Mouse (Mus musculus) MEL-GATA-1-ER (cell line): ENCODE data around the gene Tmem248.
A peak's percentile ranks its signal among the peaks of the same experiment; 100 is the strongest.

Experiments
- DNase-seq: peaks from one replicate; pipeline ENCODE4 v3.0.0-alpha.2; 2012; ENCODE audit warnings: low read depth; ENCODE audit errors: extremely low read depth

Tmem248 gene

DNA sequence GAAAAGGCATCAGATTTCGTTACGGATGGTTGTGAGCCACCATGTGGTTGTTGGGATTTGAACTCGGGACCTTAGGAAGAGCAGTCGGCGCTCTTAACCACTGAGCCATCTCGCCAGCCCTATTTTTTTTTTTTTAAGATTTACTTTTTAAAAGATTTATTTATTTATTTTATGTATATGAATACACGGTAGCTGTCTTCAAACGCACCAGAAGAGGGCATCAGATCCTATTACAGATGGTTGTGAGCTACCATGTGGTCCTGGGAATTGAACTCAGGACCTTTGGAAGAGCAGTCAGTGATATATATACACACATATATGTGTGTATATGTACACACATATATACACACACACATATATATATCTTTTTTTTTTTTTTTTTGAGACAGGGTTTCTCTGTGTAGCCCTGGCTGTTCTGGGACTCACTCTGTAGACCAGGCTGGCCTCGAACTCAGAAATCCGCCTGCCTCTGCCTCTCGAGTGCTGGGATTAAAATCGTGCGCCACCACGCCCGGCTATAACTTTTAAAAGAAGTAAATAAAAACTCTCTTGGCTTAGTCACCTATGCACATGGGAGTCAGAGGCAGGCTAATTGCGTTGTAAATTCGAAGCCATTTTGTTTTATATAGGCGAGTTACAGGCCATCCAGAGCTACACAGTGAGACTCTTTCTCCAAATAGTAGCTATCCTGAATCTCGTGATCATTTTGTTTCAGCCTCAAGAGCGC is 39.1 kb downstream of the Tmem248 start:
- DNase-seq: peak; percentile 31

DNA sequence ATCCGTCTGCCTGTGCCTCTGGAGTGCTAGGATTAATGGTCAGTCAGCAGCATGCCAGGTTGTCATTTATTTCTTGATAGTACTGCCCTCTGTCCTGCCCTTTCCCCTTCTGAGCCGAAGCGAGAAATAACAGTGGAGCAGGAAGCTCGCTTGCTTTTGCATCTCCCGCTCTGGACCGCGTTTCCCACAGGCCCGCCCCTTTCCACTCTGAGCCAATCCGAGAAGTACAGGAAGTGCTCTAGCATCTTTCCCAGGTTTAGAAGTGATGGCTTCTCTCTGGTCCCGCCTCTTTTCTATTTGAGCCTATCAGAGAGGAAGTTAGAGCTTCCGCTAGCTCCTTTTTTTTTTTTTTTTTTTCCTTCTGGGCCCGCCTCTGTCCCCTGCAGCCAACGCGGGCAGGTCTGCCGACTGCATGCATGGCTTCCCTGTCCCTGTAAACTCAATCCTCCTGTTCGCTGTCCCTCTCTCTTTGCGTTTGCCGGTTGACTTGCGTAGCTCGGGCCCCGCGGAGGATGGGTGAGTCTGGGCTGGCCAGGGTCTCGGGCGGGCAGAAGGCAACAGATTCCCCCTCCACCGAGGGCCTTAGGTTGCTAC is 39.9 kb downstream of the Tmem248 start:
- peak; percentile 98 for DNase-seq

DNA sequence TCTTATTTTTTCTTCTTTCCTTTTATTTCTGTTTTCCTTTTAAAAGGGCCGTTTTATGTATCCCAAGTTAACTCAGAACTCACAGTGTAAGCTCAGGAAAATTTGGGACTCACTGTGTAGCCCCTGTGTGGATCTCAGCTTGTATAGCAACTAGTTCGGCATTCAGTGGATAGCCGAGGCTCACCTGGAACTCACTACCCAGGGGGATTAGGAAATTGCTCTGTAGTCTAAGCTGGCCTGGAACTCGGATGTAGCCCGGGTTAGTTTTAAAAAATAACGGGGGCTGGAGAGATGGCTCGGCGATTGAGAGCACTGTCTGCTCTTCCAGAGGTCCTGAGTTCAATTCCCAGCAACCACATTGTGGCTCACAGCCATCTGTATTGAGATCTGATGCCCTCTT is 40.4 kb downstream of the Tmem248 start:
- peak; percentile 26 for DNase-seq

DNA sequence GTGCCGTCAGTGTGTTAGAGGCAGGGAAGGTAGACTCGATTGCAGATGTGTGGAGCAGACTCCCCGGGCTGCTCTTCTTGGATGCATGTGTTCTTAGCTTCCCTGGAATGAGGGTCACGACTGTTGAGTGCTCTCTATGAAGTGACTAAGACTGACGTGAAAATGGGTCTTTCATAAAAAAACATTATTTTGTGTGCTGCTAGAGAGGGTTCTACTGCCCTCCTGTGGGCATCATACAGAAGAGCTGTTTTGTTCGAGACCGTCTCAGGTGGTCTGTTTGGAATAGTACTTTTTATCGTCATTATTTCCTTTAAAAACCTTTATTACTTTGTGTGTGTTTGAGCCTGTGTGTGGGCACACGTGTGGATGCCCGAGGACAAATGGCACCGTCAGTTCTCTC is 46.6 kb downstream of the Tmem248 start:
- DNase-seq: no peak

DNA sequence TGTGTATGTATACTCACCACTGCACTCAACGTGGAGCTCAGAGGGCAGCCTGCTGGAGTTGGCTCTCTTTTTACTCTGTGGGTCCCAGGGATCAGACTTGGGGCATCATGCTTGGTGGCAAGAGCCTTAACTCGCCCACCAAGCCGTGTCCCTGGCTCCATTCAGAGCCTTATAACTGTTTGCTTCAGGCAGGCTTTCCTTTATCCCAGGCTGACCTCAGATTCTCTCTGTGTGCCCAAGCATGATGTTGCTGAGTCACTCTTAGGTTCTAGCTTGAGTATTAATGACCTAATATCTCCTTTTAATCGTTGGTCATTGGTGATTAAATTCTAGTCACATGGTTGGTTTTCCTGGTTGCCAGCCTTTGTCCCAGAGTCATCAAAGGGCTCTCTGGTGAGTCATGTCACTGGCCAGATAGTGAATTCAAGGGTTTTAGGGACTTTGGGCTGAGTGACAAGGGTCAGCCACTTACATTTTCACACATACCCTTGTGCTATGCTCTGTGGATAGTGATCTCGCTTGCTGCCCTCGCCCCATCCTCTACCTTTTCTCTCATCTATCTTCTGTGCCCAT is 47.6 kb downstream of the Tmem248 start:
- DNase-seq: no peak

DNA sequence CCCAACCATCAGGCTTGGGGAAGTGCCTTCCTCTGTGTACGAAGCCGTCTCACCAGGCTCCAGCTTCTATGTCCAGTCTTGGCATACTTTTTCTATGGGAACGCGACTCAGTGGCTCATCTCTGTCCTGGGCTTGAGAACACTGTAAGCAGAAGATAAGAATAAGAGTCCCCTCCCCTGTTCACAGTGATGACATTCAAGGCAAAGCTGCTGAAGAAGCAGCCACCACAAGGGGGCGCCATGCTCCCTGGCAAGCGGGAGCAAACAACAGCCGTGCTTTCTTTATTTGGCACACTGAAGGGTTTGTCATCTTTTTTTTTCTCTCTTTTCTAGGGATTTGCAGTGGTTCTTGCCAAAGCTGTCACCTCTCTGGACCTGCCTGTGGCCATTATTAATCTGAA is 49.8 kb downstream of the Tmem248 start:
- peak; percentile 80 for DNase-seq

DNA sequence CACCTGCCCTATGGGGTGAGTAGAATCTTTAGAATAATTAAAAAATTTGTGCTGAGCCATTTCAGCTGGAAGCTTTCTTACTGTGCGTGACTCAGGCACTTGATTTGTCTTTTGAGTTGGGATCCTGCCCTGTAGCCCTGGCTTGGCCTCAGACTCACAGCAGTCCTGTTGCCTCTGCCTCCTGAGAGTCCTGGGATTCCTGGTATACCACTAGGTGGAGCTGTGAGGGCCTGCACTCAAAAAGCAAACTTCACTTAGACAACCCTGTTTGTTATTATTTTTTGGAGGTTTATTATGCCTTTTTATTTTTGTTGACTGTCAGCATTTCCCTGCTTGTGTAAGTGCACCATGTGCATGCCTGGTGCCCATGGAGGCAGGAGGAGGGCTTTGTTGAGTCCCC is 50.4 kb downstream of the Tmem248 start:
- DNase-seq: no peak

DNA sequence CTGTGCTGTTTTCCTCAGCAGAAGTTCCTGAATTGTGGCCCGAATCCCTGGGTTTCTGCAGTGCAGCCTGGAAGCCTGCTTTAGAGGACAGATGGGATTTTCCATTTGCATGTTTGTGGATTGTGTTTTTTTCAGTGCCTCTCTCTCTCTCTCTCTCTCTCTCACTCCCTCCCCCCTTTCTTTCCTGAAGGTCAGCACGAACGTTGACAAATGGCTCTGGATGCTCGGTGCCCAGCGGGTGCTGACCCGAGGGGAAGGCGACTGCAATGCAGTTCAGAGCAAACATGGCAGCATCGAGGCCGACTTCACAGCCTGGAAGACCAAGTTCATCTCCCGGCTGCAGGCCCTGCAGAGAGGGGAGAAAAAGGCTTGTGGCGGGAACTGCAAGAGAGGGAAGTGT is 52.1 kb downstream of the Tmem248 start:
- no peak for DNase-seq

DNA sequence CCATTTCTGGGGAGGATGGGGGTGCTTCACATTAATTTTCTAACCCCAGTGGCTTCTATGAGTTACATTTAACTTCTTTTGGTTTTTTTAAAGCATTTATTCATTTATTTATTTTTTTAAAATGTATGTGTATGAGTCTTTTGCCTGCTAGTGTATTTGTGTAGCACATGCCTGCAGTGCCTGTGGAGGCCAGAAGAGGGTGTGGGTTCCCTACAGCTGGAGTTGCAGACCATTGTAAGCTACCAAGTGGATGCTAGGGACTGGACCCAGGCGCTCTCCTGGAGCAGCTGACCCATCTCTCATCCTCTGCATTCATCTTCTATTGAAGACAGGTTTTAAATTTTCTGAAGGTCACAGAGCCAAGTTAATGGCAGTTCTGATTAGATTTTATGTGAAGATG is 55.5 kb downstream of the Tmem248 start:
- DNase-seq: no peak

DNA sequence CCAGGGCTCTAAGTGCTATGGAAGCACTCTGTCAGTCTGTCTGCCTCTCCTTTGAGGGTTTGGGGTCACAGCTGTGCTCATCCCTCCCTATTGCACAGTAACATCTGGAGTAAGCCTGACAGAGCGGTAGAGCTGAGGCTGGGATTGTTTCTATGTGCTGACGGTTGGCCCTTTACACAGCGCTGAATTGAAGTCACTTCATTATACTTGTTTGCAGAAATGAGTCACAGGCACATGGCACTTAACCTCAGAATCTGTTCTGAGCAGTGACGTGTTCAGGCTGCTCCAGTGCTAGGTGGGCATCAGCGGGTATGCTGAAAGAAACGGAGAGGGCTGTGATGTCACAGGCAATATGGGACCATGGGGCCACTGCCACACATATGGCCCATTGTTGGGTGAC is 56.2 kb downstream of the Tmem248 start:
- DNase-seq: no peak

DNA sequence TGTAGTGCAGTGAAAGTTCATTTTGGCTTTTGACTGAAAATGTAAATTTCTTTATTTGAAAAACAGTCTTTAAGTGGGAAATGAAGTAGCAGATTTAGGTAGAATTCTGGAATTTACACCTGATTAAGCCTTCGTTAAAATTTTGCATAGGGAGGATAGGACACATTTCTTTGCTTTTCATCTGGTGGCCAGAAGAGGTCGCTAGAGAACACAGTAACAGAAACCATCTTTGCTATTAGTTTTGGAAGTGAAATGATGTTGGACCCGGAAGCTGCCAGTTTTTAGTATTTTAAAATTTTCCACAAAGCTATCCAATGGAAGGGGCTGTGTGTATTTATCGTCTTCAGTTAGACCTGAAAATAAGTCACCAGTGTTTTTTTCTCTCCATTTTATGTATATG is 58.6 kb downstream of the Tmem248 start:
- DNase-seq: peak; percentile 43

DNA sequence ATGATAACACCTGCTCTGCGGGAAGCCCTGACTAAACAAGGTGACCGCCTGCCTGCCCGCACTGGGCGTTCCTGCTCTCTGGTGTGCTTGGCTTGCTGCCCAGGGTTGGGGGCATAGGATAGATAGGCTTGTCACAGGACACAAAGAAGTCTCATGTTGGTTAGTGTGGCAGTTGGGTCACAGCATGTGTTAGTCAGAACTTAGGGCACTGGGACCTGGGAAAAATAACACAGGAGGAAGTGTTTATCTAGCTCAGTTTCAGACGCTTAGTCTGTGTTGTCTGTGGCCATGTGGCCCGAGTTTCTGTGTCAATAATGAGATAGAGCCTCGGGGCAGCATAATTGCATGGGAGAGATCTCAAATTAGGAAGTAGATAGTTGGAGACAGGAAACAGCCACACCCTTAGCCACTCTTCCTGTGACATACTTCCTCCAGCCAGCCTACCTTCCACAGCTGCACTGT is 61.2 kb downstream of the Tmem248 start:
- peak; percentile 85 for DNase-seq

DNA sequence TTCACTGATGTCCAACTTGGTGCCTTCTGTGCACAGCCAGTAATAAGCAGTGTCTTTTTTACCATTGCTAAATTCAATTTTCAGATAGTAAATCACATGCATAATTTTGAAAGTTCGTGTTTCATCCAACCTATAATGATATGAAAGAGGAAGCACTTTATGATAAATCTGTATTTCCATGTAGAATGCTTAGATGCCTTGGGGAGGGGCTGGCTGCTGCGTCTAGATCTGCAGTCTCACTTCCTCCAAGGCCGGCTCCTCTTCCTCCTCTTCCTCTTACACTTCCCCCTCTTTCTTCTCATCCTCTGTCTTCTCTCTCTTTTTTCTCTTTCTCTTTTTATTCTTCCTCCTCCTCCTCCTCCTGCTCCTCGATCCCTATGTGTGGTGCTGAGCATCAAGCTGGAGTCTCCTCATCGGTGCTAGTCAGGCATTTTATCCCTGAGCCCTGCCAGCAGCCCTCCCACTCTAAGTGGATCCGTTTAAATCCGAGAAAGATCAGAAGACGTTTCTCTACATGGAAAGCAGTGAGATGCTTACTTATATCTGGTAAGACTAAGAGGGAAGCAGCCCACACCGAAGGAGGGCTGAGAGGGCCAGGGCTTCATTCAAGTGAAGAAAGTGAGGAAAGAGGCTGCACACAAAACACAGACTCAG is 66.3 kb downstream of the Tmem248 start:
- DNase-seq: no peak

DNA sequence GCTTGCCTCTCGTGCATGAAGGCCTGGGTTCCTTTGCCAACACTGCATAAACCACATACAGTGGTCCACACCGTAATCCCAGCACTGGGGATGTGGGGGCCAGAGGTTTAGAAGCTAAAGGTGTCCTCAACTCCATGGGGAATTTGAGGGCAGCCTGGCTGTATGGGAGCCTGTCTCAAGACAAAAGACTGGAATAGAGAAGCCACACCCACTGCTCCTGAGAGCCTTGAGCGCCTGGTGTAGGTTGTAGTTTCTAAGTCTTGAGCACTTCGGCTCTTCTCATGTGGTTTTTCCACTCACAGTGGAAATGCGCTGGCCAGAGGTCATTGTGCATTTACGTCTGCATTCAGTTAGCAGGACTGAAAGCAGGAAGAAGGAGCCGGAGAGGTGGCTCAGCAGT is 71.2 kb downstream of the Tmem248 start:
- no peak for DNase-seq

DNA sequence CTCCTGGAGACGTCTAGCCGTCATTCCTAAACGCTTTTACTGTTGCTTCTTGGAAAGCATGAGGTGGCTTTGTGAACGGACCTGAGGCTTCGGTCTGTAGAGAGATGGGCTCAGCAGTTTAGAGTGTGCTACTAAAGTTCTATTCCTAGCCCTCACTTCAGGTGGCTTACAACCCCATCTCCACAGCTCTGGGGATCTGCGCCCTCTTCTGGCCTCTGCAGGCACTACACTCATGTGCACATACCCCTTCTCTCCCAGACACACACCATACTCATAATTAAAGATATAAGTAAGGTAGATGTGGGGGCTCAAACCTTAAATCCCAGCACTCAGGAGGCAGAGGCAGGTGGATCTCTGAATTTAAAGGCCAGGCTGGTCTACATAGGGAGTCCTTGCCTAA is 73.4 kb downstream of the Tmem248 start:
- DNase-seq: no peak

DNA sequence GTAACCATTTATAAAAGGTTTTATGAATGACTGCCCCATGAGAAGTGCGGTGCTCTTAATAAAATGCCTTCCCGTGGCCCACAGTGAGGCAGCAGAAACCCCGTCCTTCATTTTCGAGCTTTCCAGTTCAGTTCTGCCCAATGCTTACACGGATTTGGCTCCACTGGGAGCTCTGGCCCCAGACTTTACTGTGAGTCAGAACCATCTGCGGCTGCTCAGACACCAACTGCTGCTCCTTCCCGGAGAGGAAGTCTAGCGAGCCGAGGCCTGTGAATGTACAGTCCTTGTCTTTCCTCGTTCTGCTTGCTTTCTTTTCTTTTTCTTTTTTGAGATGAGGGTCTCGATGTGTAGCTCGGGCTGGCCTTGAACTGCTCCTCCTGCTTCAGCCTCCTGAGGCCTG is 73.9 kb downstream of the Tmem248 start:
- DNase-seq: no peak

DNA sequence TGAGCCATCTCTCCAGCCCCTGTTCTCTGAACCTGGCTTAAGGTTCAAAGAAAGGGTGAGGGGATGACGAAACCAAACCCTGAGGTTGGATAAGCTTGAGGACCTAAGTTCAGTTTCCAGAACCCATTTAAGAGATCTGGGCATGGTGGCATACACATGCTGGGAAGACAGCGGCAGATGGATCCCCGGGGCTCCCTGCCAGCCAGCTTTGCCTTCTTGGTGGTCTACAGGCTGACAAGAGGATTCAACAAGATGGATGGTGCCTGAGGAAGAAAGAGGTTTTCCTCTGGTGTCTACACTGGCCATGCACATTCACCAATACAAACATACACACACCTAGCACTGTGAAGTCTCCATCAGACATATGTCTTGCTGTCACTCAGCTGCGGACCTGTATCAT is 76.1 kb downstream of the Tmem248 start:
- DNase-seq: no peak
